Mouse (Mus musculus) midbrain, embryonic 13.5 days (tissue): Measurements from ENCODE around the gene Rab3gap2. TPM values are rescaled to one million over a fixed set of nuclear protein-coding genes. Genes with fewer than 3 reads are reported as not detected.

Source experiments
- ATAC-seq: fragments of 200-750 bp; cut with Nextera tagmentation; 2 replicates; pipeline ENCODE4 v1.8.0; 2017; ENCODE audit warnings: mild to moderate bottlenecking, moderate TSS enrichment, moderate library complexity
- H3K27ac ChIP-seq: fragments of 300-500 bp; sonication (generic); 2 replicates; pipeline ENCODE4 v1.5.1; 2015; ENCODE audit warnings: inconsistent platforms, mild to moderate bottlenecking, moderate library complexity
- H3K27me3 ChIP-seq: fragments of 300-500 bp; sonication (generic); 2 replicates; pipeline ENCODE4 v1.6.1; 2015; ENCODE audit warnings: mild to moderate bottlenecking, inconsistent platforms
- H3K36me3 ChIP-seq: fragments of 300-500 bp; sonication (generic); 2 replicates; pipeline ENCODE4 v1.6.1; 2015; ENCODE audit warnings: mild to moderate bottlenecking, inconsistent platforms
- H3K4me1 ChIP-seq: fragments of 300-500 bp; sonication (generic); replicated peaks from 2 replicates; pipeline ENCODE4 v1.6.1; 2015; ENCODE audit warnings: inconsistent platforms
- H3K4me2 ChIP-seq: fragments of 300-500 bp; sonication (generic); replicated peaks from 2 replicates; pipeline ENCODE4 v1.6.1; 2015; ENCODE audit warnings: moderate library complexity, mild to moderate bottlenecking, inconsistent platforms
- H3K4me3 ChIP-seq: fragments of 300-500 bp; sonication (generic); replicated peaks from 2 replicates; pipeline ENCODE4 v1.5.1; 2015; ENCODE audit warnings: mild to moderate bottlenecking, inconsistent platforms
- H3K9ac ChIP-seq: fragments of 300-500 bp; sonication (generic); replicated peaks from 2 replicates; pipeline ENCODE4 v1.6.1; 2015; ENCODE audit warnings: mild to moderate bottlenecking, inconsistent platforms
- H3K9me3 ChIP-seq: fragments of 300-500 bp; sonication (generic); 2 replicates; pipeline ENCODE4 v1.6.1; 2016; ENCODE audit warnings: mild to moderate bottlenecking, inconsistent platforms
- WGBS: fragments of 180-500 bp; shearing (Covaris S2); methylation state at CpG from one replicate; pipeline ENCODE4 v1.1.7; 2015; 5-methylcytosine and 5-hydroxymethylcytosine counted together
- polyA plus RNA-seq: library from polyadenylated mRNA; unstranded; fragments of >200 nt; fragmentation: Nextera tagmentation; extraction: Ambion mirVana; gene quantifications from 2 replicates; pipeline ENCODE4 v1.2.1, GENCODE M21; 2015

The Rab3gap2 gene
- polyA plus RNA-seq, result 23.6 and 24.6 TPM in 2 replicates

DNA sequence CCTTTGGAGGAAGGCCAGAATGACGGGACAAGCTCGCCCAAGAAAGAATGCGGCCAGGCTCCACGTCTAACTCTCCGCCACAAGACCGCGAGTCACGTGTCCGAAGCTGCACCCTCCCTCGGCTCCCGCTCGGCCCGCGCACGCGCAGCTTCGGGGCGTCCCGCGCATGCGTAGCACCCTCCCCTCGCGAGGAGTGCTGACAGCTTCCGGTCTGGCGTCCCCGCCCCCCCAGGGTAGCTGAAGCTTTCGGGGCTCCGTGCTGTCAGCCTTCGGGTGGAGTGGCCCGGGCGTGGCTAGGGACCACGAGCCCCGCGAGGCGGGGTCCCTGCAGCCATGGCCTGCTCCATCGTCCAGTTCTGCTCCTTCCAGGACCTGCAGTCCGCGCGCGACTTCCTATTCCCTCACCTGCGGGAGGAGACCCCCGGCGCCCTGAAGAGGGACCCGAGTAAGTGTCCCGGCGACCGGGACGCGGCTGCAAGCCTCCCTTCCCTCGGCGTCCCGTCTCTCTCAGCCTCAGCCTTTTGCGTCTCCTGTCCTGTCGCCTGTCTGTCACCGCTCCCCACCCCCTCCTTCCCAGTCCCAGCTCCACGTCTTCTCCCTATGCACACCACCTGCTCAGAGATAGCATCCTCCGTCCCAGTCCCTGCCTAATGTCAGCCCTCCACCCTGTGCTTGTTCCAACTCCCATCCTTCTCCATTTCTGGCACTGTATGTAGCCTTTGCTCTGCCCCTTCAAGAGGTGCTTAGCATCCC lies at the start of gene Rab3gap2:
Rab3gap2 (plus strand) TSS at position 209 of the 753 bp plus-strand sequence.
- Histone ChIP-seq H3K27ac (peak within 1 kb of the TSS; percentile 75), H3K4me1 (peaks cover 32% of the 10 kb centered on the region), H3K9ac (peak within 1 kb of the TSS; percentile 87), H3K9me3 (0 out of 2 replicates have a peak, but pooled peaks cover under 1% of the 10 kb centered on the region), H3K4me3 (peak within 1 kb of the TSS; percentile 83), H3K27me3 (no peaks in the 10 kb centered on the region), H3K4me2 (peak within 1 kb of the TSS; percentile 88), H3K36me3 (no peaks in the 10 kb centered on the region)
- ATAC-seq, result peak; percentile 94
- WGBS, result under 1% methylated on average over 57 of the region's 57 CpGs

DNA sequence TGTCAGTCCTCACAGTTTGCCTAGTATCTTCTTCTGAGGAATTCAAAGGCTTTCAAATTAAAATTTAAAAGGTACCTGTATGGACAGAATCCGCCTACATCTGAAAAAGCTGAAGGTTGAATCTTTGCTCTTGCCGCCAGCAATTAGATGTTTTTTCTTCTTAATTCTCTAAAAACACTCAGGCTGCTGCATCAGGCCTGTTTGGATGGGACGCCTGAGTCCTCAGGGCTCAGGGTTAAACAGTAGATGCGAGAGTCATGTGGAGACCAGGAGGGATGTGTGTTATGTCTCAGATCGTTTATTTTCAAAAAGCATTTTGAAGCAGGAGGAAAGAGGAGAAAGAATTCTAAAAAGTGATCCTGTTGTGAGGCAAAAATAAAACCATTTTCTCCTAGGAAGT lies 30.3 kb upstream of the Rab3gap2 start:
- Histone ChIP-seq H3K4me2 (no peak overlapping the region), H3K4me1 (no peaks in the 10 kb centered on the region), H3K4me3 (no peak overlapping the region), H3K9ac (no peak overlapping the region), H3K27ac (no peak overlapping the region), H3K9me3 (no peaks in the 10 kb centered on the region), H3K27me3 (no peaks in the 10 kb centered on the region), H3K36me3 (no peaks in the 10 kb centered on the region)
- WGBS, result 92% methylated on average over 5 of the region's 5 CpGs
- no peak for ATAC-seq

DNA sequence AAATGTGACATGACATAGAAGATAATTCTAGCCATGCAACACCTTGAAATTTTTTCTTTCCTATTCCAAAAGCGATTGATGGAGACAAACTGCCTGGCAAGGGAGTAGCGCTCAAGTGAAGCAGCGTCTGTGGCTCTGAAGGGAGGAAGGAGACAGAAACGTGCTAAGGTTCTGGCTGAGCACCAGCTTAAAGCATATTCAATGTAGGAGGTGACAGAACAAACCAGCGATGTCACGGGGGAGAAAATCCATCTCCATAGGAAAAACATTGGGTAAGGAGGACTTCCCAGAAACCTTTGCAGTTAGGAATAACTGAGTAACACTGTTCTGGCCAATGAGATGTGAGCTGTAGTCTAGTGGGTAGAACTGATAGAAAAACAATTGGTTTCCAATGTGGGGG lies 26.1 kb upstream of the Rab3gap2 start:
- H3K36me3 ChIP-seq, result no peaks in the 10 kb centered on the region
- no peak overlapping the region for H3K9ac ChIP-seq
- no peaks in the 10 kb centered on the region for H3K9me3 ChIP-seq
- no peaks in the 10 kb centered on the region for H3K4me1 ChIP-seq
- 91% methylated on average over 6 of the region's 6 CpGs for WGBS
- no peak overlapping the region for H3K27ac ChIP-seq
- no peak overlapping the region for H3K4me2 ChIP-seq
- no peak for ATAC-seq
- H3K27me3 ChIP-seq, result no peaks in the 10 kb centered on the region
- no peak overlapping the region for H3K4me3 ChIP-seq

- Histone ChIP-seq H3K36me3 (no peaks in the 10 kb centered on the region), H3K9ac (no peak overlapping the region), H3K4me1 (peaks cover 22% of the 10 kb centered on the region), H3K9me3 (no peaks in the 10 kb centered on the region), H3K27ac (no peak overlapping the region), H3K27me3 (0 out of 2 replicates have a peak, but pooled peaks cover 3% of the 10 kb centered on the region), H3K4me3 (no peak overlapping the region), H3K4me2 (peak overlapping the region; percentile 27)
- no peak for ATAC-seq
- WGBS, result 32% methylated on average over 9 of the region's 9 CpGs
Observed at GRCm38 (mm10) chr1:185183591-185184330, 20.2 kb upstream of the Rab3gap2 start.

DNA sequence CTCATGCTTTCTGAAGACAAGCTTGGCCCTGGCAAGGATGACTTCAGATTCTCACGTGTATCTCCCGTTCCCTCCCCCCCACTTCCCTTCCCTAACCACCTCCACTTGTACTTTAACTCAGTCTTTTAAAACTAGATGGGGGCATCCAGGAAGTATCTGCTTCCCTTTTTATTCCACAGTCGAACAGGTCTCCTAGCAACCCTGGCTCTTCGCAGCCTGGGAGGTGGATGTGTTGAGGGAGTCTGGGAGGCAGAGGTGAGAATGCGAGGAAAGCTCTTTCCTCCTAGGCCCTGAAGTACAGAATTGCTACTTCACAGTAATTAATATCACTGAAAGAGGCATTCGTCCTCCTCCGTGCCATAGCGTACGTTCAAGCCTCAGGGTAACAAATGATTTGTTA lies 18.4 kb upstream of the Rab3gap2 start:
- no peak overlapping the region for H3K4me2 ChIP-seq
- H3K9ac ChIP-seq, result no peak overlapping the region
- peaks cover 22% of the 10 kb centered on the region for H3K4me1 ChIP-seq
- H3K4me3 ChIP-seq, result no peak overlapping the region
- H3K27me3 ChIP-seq, result 0 out of 2 replicates have a peak, but pooled peaks cover 3% of the 10 kb centered on the region
- WGBS, result 55% methylated on average over 9 of the region's 9 CpGs
- no peaks in the 10 kb centered on the region for H3K36me3 ChIP-seq
- ATAC-seq, result peak; percentile 71
- H3K27ac ChIP-seq, result no peak overlapping the region
- H3K9me3 ChIP-seq, result no peaks in the 10 kb centered on the region

DNA sequence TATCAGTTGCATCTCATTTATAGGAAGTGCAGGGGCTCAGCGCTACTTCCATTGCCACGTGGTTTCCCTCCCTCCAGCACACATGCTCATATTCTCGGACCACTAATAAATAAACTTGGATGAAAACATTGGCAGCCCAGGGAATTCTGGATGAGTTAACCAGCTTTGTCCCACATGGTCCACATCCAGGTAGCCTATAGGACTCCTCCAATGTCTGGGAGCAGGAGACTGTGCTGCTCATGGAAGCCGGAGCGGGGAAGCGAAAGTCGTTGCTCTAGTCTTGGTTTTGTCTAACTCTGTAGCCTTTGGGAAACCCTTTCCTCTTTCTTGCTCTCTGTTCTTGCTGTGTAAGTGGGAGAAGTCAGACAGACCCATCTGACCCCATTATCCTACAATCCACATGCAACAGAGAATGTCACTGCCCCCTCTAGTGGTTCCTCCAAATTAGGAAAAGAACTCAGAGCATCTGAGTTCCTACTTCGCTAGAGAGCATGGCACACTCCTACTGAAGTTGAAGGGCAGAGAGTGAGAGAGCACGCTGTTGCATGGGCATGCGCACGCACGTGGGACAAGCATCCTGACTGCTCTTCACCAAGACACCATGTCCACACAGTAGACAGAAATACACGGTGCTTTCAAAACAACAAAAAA lies 16.7 kb upstream of the Rab3gap2 start:
- no peak overlapping the region for H3K9ac ChIP-seq
- H3K4me1 ChIP-seq, result peaks cover 22% of the 10 kb centered on the region
- peak; percentile 44; the same call in 1 of the 2 replicates for ATAC-seq
- H3K4me3 ChIP-seq, result no peak overlapping the region
- H3K4me2 ChIP-seq, result no peak overlapping the region
- WGBS, result 67% methylated on average over 13 of the region's 13 CpGs
- H3K36me3 ChIP-seq, result no peaks in the 10 kb centered on the region
- no peak overlapping the region for H3K27ac ChIP-seq
- no peaks in the 10 kb centered on the region for H3K9me3 ChIP-seq
- 0 out of 2 replicates have a peak, but pooled peaks cover 3% of the 10 kb centered on the region for H3K27me3 ChIP-seq

GRCm38 (mm10) chr1:185189901-185190300 lies 14.0 kb upstream of the Rab3gap2 start:
- H3K27me3 ChIP-seq, result 0 out of 2 replicates have a peak, but pooled peaks cover 3% of the 10 kb centered on the region
- no peaks in the 10 kb centered on the region for H3K36me3 ChIP-seq
- H3K9me3 ChIP-seq, result no peaks in the 10 kb centered on the region
- no peak overlapping the region for H3K4me3 ChIP-seq
- no peak for ATAC-seq
- WGBS, result 94% methylated on average over 9 of the region's 9 CpGs
- no peak overlapping the region for H3K9ac ChIP-seq
- peaks cover 17% of the 10 kb centered on the region for H3K4me1 ChIP-seq
- H3K27ac ChIP-seq, result no peak overlapping the region
- H3K4me2 ChIP-seq, result no peak overlapping the region

DNA sequence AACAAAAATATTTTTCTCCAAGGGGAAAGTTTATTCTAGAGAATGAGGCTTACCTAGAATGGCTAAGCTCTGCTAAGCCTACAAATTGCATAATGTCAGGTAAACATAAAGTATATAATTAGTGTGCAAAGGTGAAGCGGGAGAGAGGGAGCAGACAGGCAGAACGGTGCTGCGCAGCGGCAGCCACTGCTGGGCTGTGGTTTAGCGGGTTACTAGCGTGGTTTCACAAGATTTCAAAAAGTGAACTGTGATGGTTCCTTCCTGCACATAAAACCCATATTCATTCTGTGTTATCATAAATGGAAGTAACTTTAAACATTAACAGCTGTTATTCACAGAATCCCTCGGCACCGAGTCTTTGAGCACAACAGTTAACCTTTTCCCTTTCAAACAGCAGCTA lies 11.8 kb upstream of the Rab3gap2 start:
- Histone ChIP-seq H3K9ac (no peak overlapping the region), H3K4me2 (no peak overlapping the region), H3K9me3 (no peaks in the 10 kb centered on the region), H3K4me1 (peaks cover 4% of the 10 kb centered on the region; the same call in 1 of the 2 replicates), H3K4me3 (no peak overlapping the region), H3K27ac (no peak overlapping the region), H3K27me3 (0 out of 2 replicates have a peak, but pooled peaks cover 5% of the 10 kb centered on the region), H3K36me3 (no peaks in the 10 kb centered on the region)
- 87% methylated on average over 8 of the region's 8 CpGs for WGBS
- no peak for ATAC-seq

DNA sequence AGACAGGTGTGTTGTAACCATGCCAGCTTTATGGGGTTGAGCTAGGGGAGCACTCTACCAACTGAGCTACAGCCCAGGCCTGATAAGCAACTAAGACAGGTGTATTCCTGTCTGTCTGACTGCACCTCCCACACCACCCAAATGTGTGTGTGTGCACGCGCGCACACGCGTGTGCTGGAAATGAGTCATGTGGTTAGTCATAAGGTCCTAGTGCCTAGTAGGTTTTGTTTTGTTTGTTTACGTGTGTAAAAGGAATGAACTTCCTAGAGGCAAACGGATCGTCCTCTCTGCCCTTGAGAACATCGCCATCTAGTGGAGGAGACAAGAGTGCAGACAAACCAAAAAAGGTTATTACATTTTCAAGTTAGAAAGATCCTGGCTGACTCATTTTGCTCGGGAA lies 10.4 kb upstream of the Rab3gap2 start:
- H3K9ac ChIP-seq, result no peak overlapping the region
- H3K4me3 ChIP-seq, result no peak overlapping the region
- 11% methylated on average over 10 of the region's 10 CpGs for WGBS
- H3K9me3 ChIP-seq, result no peaks in the 10 kb centered on the region
- no peak overlapping the region for H3K27ac ChIP-seq
- H3K4me1 ChIP-seq, result peaks cover 2% of the 10 kb centered on the region; the same call in 1 of the 2 replicates
- peak overlapping the region; percentile 30; the same call in 1 of the 2 replicates for H3K4me2 ChIP-seq
- H3K36me3 ChIP-seq, result no peaks in the 10 kb centered on the region
- peak; percentile 67 for ATAC-seq
- H3K27me3 ChIP-seq, result 0 out of 2 replicates have a peak, but pooled peaks cover 2% of the 10 kb centered on the region

- H3K4me2 ChIP-seq, result no peak overlapping the region
- 0 out of 2 replicates have a peak, but pooled peaks cover 2% of the 10 kb centered on the region for H3K27me3 ChIP-seq
- H3K4me3 ChIP-seq, result no peak overlapping the region
- H3K27ac ChIP-seq, result no peak overlapping the region
- no peak for ATAC-seq
- H3K4me1 ChIP-seq, result peaks cover 7% of the 10 kb centered on the region; the same call in 1 of the 2 replicates
- 78% methylated on average over 3 of the region's 3 CpGs for WGBS
- H3K9me3 ChIP-seq, result 0 out of 2 replicates have a peak, but pooled peaks cover 2% of the 10 kb centered on the region
- no peaks in the 10 kb centered on the region for H3K36me3 ChIP-seq
- no peak overlapping the region for H3K9ac ChIP-seq
Observed at GRCm38 (mm10) chr1:185196323-185196722, 7.6 kb upstream of the Rab3gap2 start.

- peak overlapping the region; percentile 56 for H3K27ac ChIP-seq
- H3K9ac ChIP-seq, result 0 out of 2 replicates have a peak overlapping the region, but pooled peaks have one; percentile 16
- H3K4me3 ChIP-seq, result no peak overlapping the region
- H3K4me2 ChIP-seq, result 0 out of 2 replicates have a peak overlapping the region, but pooled peaks have one; percentile 9
- H3K27me3 ChIP-seq, result no peaks in the 10 kb centered on the region
- 0 out of 2 replicates have a peak, but pooled peaks cover 2% of the 10 kb centered on the region for H3K9me3 ChIP-seq
- WGBS, result 26% methylated on average over 22 of the region's 22 CpGs
- ATAC-seq, result no peak
- H3K36me3 ChIP-seq, result no peaks in the 10 kb centered on the region
- peaks cover 28% of the 10 kb centered on the region for H3K4me1 ChIP-seq
Observed at GRCm38 (mm10) chr1:185200571-185201395, 3.1 kb upstream of the Rab3gap2 start.
